Mouse (Mus musculus): ENCODE results near the gene Atf2.

Gene Atf2

GRCm38 (mm10) chr2:73885997-73886396, 6.4 kb downstream of the Atf2 start:
- DNase-seq (ENCODE audit: extremely low read depth, low read depth): no peak

GRCm38 (mm10) chr2:73877891-73878290, 14.5 kb downstream of the Atf2 start:
- DNase-seq (ENCODE audit: extremely low read depth, low read depth): no peak

- no peak for DNase-seq (ENCODE audit: extremely low read depth, low read depth)
Measured at GRCm38 (mm10) chr2:73867764-73868487, 24.5 kb downstream of the Atf2 start.

GRCm38 (mm10) chr2:73860046-73860624, 32.3 kb downstream of the Atf2 start:
- DNase-seq (ENCODE audit: extremely low read depth, low read depth): no peak

- DNase-seq (ENCODE audit: extremely low read depth, low read depth): no peak
Measured at GRCm38 (mm10) chr2:73857352-73857751, 35.1 kb downstream of the Atf2 start.

- no peak for DNase-seq (ENCODE audit: extremely low read depth, low read depth)
Measured at GRCm38 (mm10) chr2:73856246-73856645, 36.2 kb downstream of the Atf2 start.

- DNase-seq (ENCODE audit: extremely low read depth, low read depth): no peak
Measured at GRCm38 (mm10) chr2:73834406-73835015, 57.9 kb downstream of the Atf2 start.

GRCm38 (mm10) chr2:73833284-73833683, 59.2 kb downstream of the Atf2 start:
- no peak for DNase-seq (ENCODE audit: extremely low read depth, low read depth)

GRCm38 (mm10) chr2:73818742-73819141, 73.7 kb downstream of the Atf2 start:
- DNase-seq (ENCODE audit: extremely low read depth, low read depth): peak; percentile 80

- no peak for DNase-seq (ENCODE audit: extremely low read depth, low read depth)
Measured at GRCm38 (mm10) chr2:73807609-73808008, 84.8 kb downstream of the Atf2 start.

- DNase-seq (ENCODE audit: extremely low read depth, low read depth): peak; percentile 54
Measured at GRCm38 (mm10) chr2:73800127-73800526, 92.3 kb downstream of the Atf2 start.

GRCm38 (mm10) chr2:73798786-73799185, 93.7 kb downstream of the Atf2 start:
- DNase-seq (ENCODE audit: extremely low read depth, low read depth): no peak

GRCm38 (mm10) chr2:73798136-73798535, 94.3 kb downstream of the Atf2 start:
- no peak for DNase-seq (ENCODE audit: extremely low read depth, low read depth)

GRCm38 (mm10) chr2:73791846-73792630, 100.4 kb downstream of the Atf2 start:
- DNase-seq (ENCODE audit: extremely low read depth, low read depth): no peak

GRCm38 (mm10) chr2:73790332-73790731, 102.1 kb downstream of the Atf2 start:
- no peak for DNase-seq (ENCODE audit: extremely low read depth, low read depth)

GRCm38 (mm10) chr2:73788395-73788794, 104.0 kb downstream of the Atf2 start:
- no peak for DNase-seq (ENCODE audit: extremely low read depth, low read depth)

- no peak for DNase-seq (ENCODE audit: extremely low read depth, low read depth)
Measured at GRCm38 (mm10) chr2:73782371-73782905, 110.0 kb downstream of the Atf2 start.

GRCm38 (mm10) chr2:73780321-73781010, 112.0 kb downstream of the Atf2 start:
- no peak for DNase-seq (ENCODE audit: extremely low read depth, low read depth)

GRCm38 (mm10) chr2:73779796-73780195, 112.6 kb downstream of the Atf2 start:
- no peak for DNase-seq (ENCODE audit: extremely low read depth, low read depth)

GRCm38 (mm10) chr2:73779016-73779595, 113.3 kb downstream of the Atf2 start:
- no peak for DNase-seq (ENCODE audit: extremely low read depth, low read depth)

GRCm38 (mm10) chr2:73776936-73777335, 115.5 kb downstream of the Atf2 start:
- no peak for DNase-seq (ENCODE audit: extremely low read depth, low read depth)

Measured in MEL-GATA-1-ER (cell line).